Mouse (Mus musculus) kidney, adult 2 months (tissue): Measurements from ENCODE around the gene Abraxas2. TPM values are rescaled to one million over a fixed set of nuclear protein-coding genes. Genes with fewer than 3 reads are reported as not detected.

ENCODE experiments used
- DNase-seq: peaks from one replicate; pipeline ENCODE4 v3.0.0; 2021
- H3K27ac ChIP-seq: fragments of 200-500 bp; 2 replicates; pipeline ENCODE4 v1.5.1; 2012; ENCODE audit warnings: low read depth, low read length, control low read depth, inconsistent platforms; ENCODE audit not compliant: insufficient read depth
- H3K27me3 ChIP-seq: fragments of 200-500 bp; replicated peaks from 2 replicates; pipeline ENCODE4 v1.6.1; 2012; ENCODE audit warnings: mild to moderate bottlenecking, moderate library complexity, low read length, inconsistent platforms; ENCODE audit not compliant: control insufficient read depth, insufficient read depth
- H3K36me3 ChIP-seq: fragments of 200-500 bp; 2 replicates; pipeline ENCODE4 v1.6.1; 2012; ENCODE audit warnings: mild to moderate bottlenecking, moderate library complexity, low read length, inconsistent platforms; ENCODE audit not compliant: control insufficient read depth, insufficient read depth
- H3K4me1 ChIP-seq: fragments of 200-500 bp; 2 replicates; pipeline ENCODE4 v1.6.1; 2011; ENCODE audit warnings: low read length; ENCODE audit not compliant: control insufficient read depth, insufficient read depth
- H3K4me3 ChIP-seq: fragments of 200-500 bp; 2 replicates; pipeline ENCODE4 v1.5.1; 2011; ENCODE audit warnings: mild to moderate bottlenecking, low read depth, low read length, control low read depth; ENCODE audit not compliant: insufficient read depth
- CTCF ChIP-seq: fragments of 200-500 bp; conservative IDR thresholded peaks from 2 replicates; pipeline ENCODE4 v1.5.1; 2011; ENCODE audit warnings: low read depth, mild to moderate bottlenecking, control low read depth, low read length, moderate library complexity, mixed read lengths; ENCODE audit not compliant: insufficient read depth, insufficient read length
- POLR2A ChIP-seq: fragments of 200-500 bp; IDR thresholded peaks from one replicate; pipeline ENCODE4 v1.6.1; 2011; ENCODE audit warnings: low read depth, low read length, control low read depth
- WGBS: fragments of 180-500 bp; shearing (Covaris S2); methylation state at CpG from one replicate; pipeline ENCODE4 v1.1.7; 2018; 5-methylcytosine and 5-hydroxymethylcytosine counted together
- polyA plus RNA-seq: library from polyadenylated mRNA; depleted of rRNA; stranded (reverse); fragments of >200 nt; gene quantifications from 2 replicates; pipeline ENCODE4 v1.2.3, GENCODE M21; 2012; rRNA removed

The Abraxas2 gene
- polyA plus RNA-seq = 15.7 and 17.9 TPM in 2 replicates

DNA sequence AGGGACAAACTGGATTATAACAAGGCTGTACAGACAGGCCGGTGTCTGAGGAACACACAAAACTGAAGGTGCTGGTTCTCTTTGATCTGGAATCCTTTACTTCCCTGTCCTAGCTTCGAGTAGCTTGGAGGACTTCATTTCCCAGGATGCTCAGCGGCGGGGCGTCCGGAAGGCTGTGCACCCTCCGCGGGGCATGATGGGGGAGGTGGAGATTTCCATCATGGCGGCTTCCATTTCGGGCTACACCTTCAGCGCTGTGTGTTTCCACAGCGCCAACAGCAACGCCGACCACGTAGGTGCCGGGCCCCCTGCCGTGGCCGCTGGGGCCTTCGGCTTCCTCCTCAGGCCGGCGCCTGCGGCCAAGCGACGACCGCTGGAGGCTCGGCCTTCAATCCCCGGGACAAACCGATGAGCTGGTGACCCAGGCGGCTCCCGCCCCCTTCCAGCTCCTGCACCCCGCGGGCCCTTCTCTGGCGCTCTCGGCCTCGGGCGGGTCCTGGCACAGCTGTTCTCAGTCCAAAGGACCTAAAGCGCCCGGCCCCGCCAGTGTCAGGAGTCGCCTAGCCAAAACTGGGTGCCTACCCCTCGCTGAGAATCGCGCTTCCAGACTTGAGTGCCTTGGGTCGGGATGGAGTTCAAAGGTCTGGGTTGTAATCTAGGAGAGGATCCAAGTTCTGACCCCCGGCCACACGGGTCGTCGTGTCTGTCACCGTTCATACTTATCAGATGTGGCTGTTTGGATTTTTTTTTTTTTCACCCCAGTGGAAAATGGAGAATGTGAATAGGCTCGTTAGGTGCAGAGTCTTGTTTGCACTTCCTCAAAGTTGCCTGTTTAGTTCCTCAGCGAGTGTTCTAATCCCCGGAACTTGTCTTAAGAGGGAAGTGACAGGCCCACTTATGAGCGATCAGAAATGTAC lies at the start of gene Abraxas2:
Abraxas2 (plus strand) TSS at position 184 of the 917 bp plus-strand sequence.
- Histone ChIP-seq H3K27me3 (no peaks in the 10 kb centered on the region), H3K4me1 (peaks cover 2% of the 10 kb centered on the region; the same call in 1 of the 2 replicates), H3K4me3 (peak within 1 kb of the TSS; percentile 85), H3K27ac (peak within 1 kb of the TSS; percentile 76), H3K36me3 (no peaks in the 10 kb centered on the region)
- TF ChIP-seq CTCF = no peak
- no peak for TF ChIP-seq POLR2A
- WGBS = 1% methylated on average over 53 of the region's 53 CpGs
- peak; percentile 95 for DNase-seq

DNA sequence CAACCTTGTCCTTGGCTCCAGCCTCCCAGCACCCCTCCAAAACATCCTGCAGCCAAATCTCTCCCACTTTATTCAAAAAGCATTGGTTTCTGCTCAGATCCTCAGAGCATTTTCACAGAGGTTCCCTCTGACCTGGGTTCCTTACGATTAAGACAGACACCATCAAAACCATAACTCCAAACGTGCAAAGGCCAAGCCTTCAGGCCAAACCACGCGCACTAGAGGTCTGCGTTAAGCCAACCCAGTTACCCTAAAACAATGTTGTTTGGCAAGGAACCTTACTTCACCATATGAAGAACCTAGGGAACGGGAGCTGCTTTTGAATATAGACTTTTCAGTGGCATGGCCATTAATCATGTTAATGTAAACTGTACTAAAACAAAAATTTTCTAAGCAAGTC lies 49.3 kb upstream of the Abraxas2 start:
- Histone ChIP-seq H3K4me1 (peaks cover 40% of the 10 kb centered on the region), H3K36me3 (no peaks in the 10 kb centered on the region), H3K27me3 (no peaks in the 10 kb centered on the region), H3K27ac (peak overlapping the region; percentile 94), H3K4me3 (no peak overlapping the region)
- no peak for TF ChIP-seq CTCF
- TF ChIP-seq POLR2A = no peak
- 46% methylated on average over 6 of the region's 6 CpGs for WGBS
- no peak for DNase-seq

DNA sequence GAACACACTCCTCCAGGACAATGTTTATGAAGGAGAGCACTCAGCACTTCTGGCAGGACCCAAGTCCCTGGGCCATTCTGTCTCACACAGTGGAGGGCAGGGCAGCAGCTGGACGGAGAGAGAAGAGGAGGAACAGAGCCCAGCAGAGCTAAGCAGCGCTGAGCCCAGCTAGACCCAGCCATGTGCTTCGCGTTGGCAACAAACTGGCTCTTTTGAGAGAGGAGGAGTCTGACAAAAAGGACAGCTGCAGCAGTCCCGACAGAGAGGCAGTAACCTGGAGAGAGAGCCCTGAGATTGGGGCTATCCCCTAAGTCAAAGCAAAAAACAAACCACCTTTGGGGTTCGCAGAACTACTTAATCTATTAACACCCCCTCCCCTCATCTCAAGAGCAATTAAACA lies 48.7 kb upstream of the Abraxas2 start:
- H3K4me1 ChIP-seq = peaks cover 36% of the 10 kb centered on the region
- TF ChIP-seq POLR2A (no peak), CTCF (no peak)
- DNase-seq = peak; percentile 64
- peak overlapping the region; percentile 94 for H3K27ac ChIP-seq
- H3K27me3 ChIP-seq = no peaks in the 10 kb centered on the region
- no peak overlapping the region for H3K4me3 ChIP-seq
- H3K36me3 ChIP-seq = no peaks in the 10 kb centered on the region
- 18% methylated on average over 6 of the region's 6 CpGs for WGBS

DNA sequence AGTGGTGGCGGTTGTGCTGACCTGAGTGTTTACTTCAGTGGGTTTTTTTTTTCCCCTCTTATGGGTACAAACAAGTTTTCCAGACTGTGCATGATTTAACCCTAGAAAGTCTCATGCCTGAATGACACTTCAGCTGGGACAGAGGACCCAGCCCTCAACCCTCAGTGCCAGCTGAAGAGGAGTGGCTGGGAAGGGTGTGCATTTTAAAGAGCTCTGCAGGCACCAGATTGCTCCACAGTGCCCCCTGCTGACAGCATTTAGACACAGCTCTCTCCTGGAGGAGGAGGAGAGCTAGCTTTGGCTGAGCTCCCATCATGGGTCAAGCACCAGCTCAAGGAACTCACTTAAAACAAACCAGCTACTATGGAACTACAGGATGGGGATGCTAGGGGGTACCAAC lies 48.1 kb upstream of the Abraxas2 start:
- H3K27me3 ChIP-seq = no peaks in the 10 kb centered on the region
- no peaks in the 10 kb centered on the region for H3K36me3 ChIP-seq
- H3K27ac ChIP-seq = peak overlapping the region; percentile 94
- no peak overlapping the region for H3K4me3 ChIP-seq
- peaks cover 31% of the 10 kb centered on the region for H3K4me1 ChIP-seq
- 37% methylated on average over 1 of the region's 1 CpGs for WGBS
- peak; percentile 94 for DNase-seq
- TF ChIP-seq CTCF = peak; percentile 93
- TF ChIP-seq POLR2A = no peak

DNA sequence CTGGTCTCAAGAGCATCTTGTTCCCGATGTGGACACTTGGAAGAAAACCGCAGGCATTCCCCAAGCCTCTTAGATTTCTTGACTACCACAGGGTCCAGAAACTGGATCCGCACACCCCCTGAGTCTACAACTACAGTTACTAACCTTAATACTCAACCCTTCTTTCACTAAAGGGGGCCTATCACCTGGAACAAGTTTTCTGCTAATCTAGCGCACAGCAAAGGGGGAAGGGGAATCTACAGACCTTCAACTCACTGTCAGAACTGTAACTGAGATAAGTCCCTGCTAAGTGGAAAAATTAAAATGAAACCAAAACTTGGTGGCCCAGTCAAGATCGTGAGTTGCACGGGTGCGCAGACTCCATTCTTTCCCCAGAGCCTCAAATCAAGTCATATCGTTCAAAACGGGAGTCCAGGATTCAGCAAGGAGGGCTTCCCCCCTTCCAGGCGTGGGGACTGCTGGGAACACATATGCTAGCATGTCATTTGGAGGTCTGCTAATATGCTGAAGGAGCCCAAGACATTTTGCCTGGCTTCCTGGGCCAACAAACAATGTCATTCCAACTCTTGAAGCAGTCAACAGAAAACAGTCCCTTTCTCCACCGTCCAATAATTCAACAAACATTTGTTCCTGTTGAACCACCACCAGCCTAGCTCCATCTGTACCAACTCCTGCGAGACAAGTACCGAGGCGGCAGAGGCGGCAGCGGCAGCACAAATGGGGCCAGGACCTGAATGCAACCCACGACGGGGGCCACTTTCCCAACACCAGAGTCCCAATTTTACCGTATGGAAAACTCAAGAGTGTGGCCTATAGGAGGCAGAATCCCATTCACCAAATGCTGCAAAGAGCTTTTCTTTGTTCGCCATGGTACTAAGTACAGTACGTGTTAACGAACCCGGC lies 47.1 kb upstream of the Abraxas2 start:
- Histone ChIP-seq H3K27ac (peak overlapping the region; percentile 67), H3K4me1 (peaks cover 20% of the 10 kb centered on the region), H3K36me3 (no peaks in the 10 kb centered on the region), H3K4me3 (peak overlapping the region; percentile 76), H3K27me3 (no peaks in the 10 kb centered on the region)
- TF ChIP-seq CTCF = no peak
- no peak for TF ChIP-seq POLR2A
- DNase-seq = peak; percentile 51
- 19% methylated on average over 23 of the region's 23 CpGs for WGBS

DNA sequence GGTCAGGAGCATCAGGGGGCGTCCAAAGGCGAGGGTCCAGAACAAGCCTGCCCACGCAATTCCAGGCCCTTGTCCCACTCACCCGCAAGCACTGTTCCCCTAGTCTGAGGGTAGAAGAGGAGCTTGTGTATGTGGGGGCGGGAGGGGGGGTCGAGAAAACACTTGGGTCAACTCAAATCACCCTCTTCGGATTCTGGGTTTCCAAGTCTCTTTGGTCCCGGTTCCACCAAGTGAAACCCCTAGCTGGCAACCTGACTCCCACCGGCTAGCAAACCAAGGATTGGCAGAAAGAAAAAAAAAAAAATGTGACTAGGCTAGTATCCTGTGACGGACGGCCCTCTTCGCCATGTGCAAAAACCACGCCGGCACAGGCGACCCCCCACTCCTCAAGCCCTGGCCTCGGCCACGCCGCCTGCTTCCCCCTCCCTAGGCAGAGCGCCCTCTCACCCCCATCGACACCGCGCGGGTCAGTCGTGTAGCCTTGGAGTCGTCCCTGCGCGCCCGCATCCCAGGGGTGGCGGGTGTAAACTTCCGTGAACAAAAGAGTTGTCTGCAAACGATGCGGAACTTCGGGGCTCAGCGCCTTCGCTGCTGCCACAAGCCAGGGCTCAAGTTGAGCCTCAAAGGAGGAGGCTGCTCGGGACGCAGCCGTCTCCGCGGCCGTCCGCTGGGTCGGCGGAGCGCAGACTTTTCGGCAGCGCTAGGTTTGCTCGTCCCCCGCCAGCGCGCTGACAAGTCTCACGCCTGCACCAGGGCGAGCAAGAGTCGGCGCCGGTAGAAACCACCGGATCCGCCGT lies 46.2 kb upstream of the Abraxas2 start:
- 1% methylated on average over 59 of the region's 59 CpGs for WGBS
- peaks cover 15% of the 10 kb centered on the region; the same call in 1 of the 2 replicates for H3K4me1 ChIP-seq
- H3K27me3 ChIP-seq = no peaks in the 10 kb centered on the region
- no peaks in the 10 kb centered on the region for H3K36me3 ChIP-seq
- peak overlapping the region; percentile 76 for H3K4me3 ChIP-seq
- no peak for TF ChIP-seq POLR2A
- no peak for TF ChIP-seq CTCF
- DNase-seq = peak; percentile 59
- peak overlapping the region; percentile 67 for H3K27ac ChIP-seq
